Mouse (Mus musculus): ENCODE results near the gene Ccdc85b.
A peak's percentile ranks its signal among the peaks of the same experiment; 100 is the strongest.
"Not testable (repeated sequence)": the region's sequence is repeated elsewhere in the genome, so short reads cannot be mapped to it uniquely, and the experiment has no call there.

The Ccdc85b gene

DNA sequence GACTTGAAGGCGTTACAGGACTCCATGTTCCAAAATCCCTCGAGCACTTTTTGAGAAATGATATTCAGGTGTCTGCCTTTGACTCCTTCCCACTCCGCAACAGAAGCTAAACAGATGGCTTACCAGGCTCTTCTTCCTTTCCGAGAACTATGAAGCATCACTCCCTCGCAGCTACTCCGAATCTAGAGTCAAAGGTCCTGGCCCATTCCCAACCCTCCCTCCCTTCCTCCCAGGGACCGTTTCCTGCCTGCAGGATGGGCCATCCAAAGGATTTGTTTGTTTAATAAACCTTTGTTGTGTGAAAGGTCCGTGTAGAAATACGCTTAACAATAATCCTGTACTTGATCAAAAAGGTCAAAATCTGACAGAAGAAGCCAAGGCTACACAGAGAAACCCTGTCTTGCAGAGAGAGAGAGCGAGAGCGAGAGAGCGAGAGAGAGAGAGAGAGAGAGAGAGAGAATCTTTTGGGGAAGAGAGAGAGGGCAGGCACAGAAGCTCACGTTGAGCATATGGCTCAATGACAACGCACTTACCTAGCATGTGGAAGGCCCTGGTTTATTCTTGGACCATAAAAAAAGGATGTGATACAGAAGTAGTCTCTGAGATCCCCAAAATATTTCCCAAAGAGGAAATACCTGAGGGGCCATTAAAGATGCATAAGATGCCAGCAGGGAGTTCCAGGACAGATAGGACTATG lies at the start of gene Ccdc85b:
TSS of gene Ccdc85b (minus strand) at position 149 of the 697 bp plus-strand sequence.
- DNase-seq: no peak

DNA sequence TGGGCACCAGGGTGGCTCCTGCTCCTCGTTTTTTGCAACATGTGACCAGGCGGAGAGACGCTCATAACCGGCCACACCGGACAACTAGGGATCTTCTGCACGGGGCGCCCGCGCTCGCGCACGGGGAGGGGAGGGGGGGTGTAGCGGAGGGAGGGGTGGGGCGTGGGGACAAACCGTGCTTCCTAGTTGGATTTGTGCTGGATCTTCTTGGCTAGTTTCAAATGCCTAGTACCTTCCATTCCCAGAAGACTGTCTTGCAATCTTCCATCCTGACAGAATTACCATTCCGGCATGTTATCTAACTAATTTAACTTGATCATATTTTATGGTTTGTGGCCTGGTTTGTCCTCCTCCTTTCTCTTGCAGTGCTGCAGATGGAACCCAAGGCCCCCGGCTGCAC lies 46.0 kb upstream of the Ccdc85b start, which contains the start of gene 1700020D05Rik:
TSS of gene 1700020D05Rik (minus strand) at position 101 of the 400 bp plus-strand sequence.
- DNase-seq: no peak

DNA sequence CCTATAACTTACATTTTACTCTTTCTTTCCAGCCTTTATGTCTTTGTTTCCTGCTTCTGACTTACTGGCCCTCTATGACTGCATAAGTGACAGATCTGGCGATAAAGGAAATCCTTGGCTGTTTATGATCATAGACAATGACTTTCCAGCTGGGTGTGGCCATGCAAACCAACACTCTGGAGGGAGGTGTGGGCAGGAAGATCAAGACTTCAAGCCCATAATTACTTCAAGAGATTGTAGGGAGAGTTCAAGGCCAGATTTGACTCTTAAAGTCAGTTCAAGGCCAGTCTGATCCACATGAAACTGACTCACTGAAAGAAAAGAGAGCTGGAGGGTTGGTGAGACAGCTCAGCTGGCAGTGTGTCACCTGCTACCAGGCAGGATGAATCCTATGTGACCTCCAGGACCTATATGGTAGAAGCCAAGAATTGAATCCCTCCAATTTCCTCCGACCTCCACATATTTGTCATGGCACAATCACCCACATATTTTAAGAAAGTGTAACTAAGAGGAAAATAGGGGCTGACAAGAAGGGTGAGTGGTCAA lies 42.7 kb upstream of the Ccdc85b start:
- DNase-seq: no peak

DNA sequence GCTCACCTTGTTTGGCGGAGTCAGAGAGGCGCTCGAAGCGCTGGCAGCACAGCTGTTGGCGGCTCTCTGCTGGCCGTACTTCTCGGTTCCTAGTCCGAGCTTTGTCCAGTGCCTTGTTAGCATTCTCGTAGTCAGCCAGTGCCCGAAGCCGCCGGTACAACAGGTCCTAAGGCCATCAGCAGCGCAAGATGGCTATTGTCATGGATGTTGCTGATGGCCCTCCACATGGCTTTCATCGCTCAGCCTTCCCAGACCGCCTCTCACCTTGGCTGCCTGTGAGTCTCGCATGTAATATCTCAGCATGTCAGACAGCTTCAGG lies 38.3 kb upstream of the Ccdc85b start:
- no peak for DNase-seq

DNA sequence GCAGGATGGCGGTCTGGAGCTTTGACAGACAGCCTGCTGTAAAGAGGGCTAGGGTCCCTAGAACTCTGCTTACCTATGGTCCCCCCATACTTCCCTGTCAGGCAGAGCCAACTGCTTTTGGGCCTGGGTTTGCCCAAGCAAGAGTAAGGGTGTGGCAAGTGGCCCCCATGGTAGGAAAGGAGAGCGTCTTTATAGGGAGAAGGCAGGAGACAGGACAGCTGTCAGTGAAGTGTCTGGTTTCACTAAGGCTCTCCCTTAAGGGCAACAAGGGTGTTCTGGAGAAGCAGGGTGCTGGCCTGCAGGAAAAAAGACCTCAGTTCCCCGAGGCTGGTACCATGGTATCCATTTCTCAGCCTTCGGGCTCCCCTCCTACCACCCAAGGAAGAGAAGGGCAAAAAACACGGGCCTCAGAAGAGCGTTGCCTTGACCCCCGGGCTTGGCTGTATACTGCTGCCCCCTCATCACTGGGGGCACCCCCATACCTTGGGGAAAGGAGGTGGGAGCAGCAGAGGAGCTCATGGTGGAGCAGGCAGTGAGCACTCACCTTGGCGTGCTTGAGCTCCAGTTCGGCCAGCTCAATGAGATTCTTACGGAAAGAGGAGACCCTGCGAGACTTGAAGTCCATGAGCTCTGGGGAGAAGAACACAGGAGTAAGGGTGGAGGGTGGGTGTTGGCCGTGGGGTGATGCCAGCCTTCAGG lies 37.8 kb upstream of the Ccdc85b start:
- no peak for DNase-seq

DNA sequence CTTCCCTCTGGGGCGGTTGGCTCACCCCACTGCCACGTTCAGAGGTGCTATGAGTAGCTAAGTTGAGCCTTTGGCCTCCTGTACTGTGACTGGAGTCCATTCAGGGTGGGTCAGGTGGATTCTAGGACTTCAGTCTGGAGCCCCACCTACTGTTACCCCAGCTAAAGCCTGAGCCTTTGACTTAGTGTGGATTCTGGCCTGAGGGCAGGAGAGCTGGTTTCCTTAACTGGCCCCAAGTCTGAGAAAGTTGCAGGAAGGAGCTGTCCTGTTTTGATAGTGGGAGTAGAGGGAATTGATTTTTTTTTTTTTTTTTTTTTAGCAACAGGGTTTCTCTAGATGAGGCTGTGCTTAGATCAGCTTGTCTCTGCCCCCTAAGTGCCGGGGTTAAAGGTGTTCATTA lies 36.6 kb upstream of the Ccdc85b start:
- DNase-seq: no peak

DNA sequence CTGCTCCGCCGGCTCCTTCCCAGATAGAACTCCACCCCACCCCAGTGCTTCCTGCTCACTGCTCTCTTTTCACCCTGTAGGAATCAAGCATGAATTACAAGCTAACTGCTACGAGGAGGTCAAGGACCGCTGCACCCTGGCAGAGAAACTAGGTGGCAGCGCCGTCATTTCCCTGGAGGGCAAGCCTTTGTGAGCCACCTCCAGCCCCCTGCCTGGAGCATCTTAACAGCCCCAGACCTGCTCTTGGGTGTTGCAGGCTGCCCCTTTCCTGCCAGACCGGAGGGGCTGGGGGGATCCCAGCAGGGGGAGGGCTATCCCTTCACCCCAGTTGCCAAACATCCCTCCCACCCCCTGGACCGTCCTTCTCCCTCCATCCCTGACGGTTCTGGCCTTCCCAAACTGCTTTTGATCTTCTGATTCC lies 35.6 kb upstream of the Ccdc85b start:
- DNase-seq: not testable (repeated sequence)

DNA sequence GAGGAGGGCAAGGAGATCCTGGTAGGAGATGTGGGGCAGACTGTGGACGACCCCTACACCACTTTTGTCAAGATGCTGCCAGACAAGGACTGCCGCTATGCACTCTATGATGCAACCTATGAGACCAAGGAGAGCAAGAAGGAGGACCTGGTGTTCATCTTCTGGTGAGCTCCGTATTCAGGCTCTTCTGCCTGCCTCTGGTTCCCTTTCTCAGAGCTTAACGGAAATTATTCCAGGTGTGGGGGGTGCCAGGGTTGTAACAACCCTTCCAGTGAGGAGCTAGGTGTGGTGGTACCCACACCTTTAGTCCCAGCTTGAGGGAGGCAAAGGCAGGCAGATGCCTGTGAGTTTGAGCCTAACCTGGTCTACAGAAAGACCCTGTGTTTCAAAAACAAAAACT lies 34.9 kb upstream of the Ccdc85b start:
- DNase-seq: no peak

DNA sequence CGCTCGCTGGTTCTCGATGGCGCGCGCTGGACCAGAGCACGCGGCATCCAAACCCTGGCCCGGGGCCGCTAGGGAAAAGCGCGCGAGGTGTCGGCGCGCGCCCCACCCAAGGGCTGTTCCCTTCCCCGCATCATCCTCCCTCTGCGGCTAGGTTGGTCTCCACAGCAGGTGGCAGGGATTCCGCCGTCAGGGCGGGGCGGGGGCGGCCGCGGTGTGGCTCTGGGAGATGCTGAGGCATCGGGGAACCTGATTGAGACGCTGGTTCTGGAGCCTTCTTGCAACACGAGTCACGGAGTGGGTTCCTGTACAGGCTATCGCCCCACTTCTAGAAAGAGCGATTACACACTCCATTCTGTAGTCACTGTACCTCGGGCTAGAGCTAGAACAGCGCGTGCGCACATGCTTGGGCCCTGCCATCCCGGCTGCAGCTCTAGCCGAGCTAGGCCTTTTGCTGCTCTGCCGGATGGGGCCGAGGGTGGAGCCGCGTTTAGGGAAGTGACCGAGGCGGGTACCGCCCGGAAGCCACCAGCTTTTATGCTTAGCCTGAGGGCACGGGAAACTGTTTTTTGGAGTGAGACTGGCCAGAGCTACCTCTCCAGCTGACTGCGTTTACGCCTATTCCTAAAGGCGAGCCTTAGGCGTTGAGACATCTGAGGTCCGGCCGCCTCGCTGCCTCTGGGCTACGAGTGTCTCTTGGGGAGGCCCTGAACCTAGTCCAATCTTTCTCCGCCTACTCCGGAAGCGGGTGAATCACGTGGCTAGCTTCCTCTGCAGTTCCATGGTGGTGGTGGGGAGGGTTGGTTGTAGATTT lies 33.4 kb upstream of the Ccdc85b start:
- DNase-seq: peak; percentile 77 to 86

DNA sequence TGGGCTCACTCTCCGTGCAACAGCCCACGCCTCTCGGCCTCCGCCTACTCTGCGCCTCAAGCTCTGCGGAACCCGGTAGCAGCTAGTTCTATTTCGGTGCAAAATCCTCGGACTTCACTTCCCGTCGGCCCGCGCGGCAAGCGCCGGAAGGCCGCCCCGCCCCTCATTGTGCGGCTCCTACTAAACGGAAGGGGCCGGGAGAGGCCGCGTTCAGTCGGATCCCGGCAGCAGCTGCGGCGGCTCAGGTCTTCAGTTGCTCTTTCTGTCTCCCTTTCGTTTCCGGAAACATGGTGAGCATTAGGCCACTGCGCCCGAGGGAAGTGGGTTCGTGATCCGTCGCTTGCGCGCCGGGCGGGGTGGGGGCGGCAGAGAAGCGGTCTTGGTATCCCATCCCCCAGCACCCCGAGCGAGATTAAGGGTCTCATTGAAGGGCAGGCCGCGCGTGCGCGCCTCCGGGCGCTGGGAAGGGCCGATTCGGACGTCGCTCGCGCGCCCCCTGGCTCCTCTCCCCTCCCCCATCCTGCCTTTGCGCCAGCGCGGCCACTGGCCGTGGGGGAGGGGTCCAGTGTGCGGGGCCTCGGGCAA lies 32.7 kb upstream of the Ccdc85b start, which contains the start of gene Cfl1:
TSS of gene Cfl1 (plus strand) at position 143 of the 585 bp plus-strand sequence.
- peak; percentile 96 for DNase-seq

DNA sequence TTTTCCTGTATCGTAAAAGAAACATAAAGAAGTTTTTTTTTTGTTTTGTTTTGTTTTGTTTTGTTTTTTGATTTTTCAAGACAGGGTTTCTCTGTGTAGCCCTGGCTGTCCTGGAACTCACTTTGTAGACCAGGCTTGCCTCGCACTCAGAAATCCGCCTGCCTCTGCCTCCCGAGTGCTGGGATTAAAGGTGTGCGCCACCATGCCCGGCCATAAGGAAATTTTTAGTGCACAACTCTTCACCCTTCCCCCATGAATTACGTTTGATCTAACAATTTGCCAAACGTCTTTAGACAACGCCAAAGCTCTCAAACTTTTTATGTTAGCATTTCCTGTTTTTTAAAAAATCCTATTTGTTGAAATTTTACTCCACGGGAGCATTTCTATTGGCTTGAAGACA lies 32.0 kb upstream of the Ccdc85b start:
- not testable (repeated sequence) for DNase-seq

DNA sequence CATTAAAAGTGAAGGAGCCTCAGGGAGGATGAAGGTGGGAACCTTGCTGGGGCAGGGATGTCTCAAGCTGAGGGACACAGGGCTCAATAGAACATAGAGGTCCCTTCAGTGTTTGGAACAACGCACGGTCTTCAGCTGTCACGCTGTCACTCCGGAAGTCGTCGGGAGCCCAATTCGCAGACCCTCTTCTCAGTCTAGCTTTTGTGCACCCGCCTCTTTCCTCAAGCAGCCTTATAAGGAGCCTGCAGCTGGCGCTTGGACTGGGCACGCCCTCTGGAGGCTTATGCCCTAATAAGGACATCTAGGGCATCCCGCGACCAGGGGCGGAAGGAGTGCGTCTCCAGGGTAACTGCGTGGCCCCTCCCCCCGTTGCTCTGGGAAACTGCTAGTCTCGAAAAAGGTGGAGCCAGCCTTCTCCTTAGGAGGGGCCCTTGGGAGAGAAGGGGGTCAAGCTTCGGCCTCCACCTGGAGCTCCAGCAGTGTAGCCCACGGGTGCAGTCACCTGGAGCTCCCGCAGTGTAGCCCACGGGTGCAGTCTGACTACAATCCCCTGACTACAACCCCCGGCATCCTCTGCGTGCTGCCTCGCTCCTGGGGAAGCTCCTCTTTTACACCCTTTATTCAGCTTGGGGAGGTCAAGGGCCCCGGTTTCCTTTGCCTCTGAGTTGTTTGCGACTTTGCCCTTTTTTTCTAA lies 31.3 kb upstream of the Ccdc85b start:
- peak; percentile 98 to 99 for DNase-seq

DNA sequence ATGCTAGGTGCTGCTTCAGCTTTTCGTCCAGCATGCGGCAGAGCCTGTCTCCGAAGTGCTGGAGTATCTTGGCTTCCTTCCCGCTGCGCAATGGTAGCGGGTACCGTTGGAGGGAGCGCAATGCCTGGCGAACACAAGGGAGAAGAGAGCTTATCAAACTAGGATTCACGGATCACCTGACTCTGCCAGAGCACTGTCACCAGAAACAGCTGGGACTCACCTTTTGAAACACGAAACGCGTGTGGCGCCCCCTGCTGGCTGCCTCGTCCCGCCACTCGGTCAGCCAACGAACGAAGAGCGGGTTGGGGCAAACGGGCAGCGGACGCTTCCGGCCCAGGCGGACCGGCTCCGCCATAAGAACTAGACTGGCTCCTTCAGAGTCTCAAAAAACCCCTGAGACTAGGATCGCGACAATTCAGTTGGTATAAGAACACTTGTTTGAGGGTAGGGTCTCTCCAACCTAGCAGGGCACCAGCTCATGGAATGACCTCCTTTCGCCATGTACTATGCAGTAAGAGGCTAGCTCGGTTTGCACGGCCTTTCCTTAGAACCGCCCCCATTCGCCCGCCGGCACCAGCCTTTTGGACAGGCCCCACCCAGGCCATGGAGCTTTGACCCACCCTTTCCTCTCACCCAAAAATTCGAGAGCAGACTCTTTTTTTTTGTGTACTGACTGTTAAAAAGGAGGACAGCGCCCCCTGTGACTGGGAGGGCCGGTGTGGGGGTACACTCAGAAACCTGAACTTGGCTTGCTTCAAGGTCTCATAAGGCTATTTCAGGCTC lies 30.3 kb upstream of the Ccdc85b start, which contains the start of gene Mus81:
TSS of gene Mus81 (minus strand) at position 635 of the 783 bp plus-strand sequence.
- DNase-seq: peak; percentile 91 to 95

DNA sequence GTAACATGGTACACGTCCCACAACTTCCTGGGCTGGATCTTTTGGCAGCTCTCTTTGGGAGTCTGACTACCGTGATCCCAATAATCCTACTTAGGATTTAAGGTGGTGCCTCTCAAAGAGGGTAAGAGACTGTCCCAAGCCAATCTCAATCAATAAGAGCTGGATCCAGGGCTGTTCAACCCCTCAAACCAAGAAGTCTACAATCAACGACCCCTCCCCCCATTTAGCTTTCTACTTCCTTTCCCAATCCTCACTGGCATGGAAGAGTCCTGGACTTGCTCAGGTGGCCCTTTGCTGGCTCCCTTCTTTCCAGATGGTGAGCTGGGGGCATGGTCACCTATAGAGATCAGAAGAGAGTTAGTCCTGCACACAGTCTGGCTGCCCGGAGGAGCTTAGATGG lies 29.1 kb upstream of the Ccdc85b start:
- no peak for DNase-seq

DNA sequence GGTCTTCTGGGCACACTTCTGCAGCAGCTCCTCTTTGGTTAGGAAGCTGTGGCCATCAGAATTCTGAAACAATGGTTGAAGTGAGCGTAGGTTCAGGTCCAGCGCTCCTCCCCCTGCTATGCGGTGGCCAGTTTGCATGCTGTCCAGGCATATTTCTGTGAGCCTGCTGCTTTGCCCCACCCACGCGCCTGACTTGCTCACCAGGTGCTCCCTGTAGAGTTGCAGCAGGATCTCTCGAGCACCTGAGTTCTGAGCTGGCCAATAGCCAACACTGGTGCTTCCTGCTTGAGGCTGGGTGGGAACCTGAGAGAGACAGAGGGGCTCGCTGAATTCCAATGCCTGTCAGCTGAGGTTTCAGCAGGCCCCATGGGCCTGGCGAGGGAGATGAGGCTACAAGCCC lies 28.6 kb upstream of the Ccdc85b start:
- no peak for DNase-seq

DNA sequence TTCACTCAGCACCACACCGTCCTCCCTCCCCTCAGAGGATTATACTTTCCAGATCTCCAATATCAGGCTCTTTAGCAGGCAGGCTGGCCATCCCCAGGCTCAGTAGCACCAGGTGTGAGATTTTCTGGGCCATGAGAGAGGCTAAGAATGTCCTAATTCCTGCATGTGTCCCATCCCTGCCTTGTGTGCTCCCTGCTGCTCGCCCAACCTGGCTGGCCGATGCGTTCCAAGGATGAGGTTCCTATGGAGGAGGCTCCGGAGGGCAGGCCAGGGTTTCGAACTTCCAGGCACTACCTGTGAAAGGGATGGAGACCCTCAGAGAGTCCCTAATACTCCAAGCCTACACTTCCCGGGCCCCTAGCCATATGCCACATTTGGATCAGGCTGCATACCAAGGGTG lies 28.1 kb upstream of the Ccdc85b start:
- no peak for DNase-seq

DNA sequence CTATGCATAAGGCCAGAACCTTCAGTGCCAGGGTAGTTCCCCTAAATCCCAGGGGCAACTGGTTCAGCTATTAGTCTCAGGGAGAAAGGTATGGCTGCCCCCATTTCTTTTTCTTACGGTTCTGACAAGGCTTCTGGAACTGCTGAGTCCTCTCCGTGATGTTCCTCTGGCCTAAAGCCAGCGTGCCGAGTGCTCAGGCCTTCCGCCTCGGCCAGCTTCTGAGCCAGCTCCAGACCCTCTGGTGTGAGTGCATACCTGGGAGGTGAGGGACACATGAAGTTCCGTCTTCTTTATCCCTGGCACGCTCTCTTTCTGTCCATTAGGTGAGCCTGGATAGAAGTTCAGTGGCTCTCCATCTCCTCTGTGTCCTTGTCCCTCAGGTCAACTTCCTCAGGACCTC lies 27.7 kb upstream of the Ccdc85b start:
- no peak for DNase-seq

DNA sequence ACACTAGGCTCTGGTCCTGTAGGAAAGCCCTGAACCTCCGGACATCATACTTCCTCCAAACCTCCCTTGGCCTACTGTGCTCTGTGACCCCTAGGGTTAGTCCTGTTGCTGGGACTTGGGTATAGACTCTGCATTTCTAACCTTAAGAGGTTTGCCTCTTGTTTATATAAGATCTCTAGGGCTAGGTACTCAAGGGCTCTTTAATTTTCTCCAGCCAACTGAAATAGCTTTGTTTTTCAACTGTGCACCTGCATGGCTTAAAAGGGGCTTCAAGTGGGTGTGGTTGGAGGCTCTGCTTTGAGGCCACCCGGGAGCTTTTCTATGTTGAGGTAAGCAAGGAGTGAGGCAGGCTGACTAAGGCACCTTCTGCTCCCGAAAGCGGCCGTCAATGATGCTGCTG lies 26.8 kb upstream of the Ccdc85b start:
- no peak for DNase-seq

DNA sequence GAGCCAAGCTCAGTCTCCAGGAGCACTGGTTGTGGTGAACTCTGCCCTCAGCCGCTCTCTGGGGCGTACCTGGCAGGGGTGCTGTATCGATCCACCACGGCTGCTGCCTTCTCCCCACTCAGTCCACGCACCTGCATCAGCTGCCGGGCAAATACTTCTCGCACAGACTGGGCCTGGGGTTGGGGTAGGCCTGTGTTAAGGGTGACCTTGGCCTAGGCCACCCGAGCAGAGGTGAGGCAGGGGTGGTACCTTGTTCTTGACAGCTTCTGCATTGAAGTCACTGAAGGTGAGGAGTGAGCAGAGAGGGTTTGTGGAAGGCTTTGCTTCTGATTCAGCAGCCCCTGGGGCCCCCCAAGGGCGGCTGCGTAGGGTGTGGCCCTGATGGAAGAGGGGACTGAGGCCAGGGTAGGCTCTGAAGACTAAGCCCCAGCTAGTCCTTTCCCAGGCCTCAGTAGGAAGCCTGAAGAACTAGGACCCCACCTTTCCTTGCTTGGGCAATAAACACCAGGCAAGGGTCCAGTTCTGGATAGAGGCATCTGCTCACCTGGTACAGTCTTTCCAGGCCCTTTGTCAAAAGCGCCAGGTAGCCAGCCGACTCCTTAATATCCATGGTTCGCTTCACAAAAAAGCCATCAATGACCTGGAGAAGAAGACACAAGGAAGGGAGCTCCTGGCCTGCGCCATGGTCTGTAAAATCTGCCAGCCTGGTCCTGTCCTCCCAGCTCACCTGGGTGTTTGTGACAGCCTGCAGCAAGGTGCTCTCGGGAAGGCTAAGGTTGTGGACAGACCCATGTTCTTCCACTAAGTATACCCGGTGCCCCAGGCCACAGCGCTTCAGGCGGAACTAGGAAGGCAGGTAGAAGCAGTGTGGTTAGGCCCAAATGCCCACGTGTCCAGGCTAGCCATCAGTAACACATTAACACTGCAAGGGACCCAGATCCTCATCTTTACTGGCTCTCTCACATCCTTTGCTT lies 26.0 kb upstream of the Ccdc85b start:
- DNase-seq: no peak

DNA sequence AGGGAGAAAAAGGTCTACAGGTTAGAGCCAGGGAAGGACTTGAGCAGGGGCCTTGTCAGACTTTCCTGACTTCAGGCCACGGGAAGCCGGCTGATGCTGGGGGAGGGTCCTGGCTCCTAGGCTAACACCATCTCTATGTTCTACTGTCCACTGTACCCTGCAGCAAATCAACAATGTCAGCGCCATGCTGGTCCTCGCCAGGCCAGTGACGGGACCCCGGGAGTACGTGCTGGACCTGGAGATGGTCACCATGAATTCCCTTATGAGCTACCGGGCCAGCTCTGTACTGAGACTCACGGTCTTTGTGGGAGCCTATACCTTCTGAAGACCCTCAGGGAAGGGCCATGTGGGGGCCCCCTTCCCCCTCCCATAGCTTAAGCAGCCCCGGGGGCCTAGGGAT lies 23.7 kb upstream of the Ccdc85b start:
- no peak for DNase-seq
